Mouse (Mus musculus): ENCODE results near the gene Nrm. TPM values are rescaled to one million over a fixed set of nuclear protein-coding genes. Genes with fewer than 3 reads are reported as not detected.
"Not testable (repeated sequence)": the region's sequence is repeated elsewhere in the genome, so short reads cannot be mapped to it uniquely, and the experiment has no call there.

The Nrm gene
- polyA plus RNA-seq, 1 experiment from 2014 or later: 65.2 TPM

GRCm38 (mm10) chr17:35838122-35838544 is 23.0 kb upstream of the Nrm start, which contains the start of gene Tubb5:
Gene Tubb5, minus strand, starts transcription at chr17:35838306.
- Histone ChIP-seq H3K27ac (ENCODE audit: low read depth, low read length) (peak within 1 kb of the TSS; percentile 97), H3K9me3 (ENCODE audit: control insufficient read depth, low read length) (no peaks in the 10 kb centered on the region), H3K27me3 (ENCODE audit: control insufficient read depth, insufficient read depth, low read length) (no peaks in the 10 kb centered on the region), H3K9ac (ENCODE audit: low read depth, low read length) (peak within 1 kb of the TSS; percentile 87), H3K36me3 (ENCODE audit: control insufficient read depth, insufficient read depth, low read length) (peaks cover 39% of the 10 kb centered on the region), H3K4me3 (ENCODE audit: low read length) (peak within 1 kb of the TSS; percentile 91), H3K4me2 (replicated peaks; ENCODE audit: low read depth, low read length) (peak within 1 kb of the TSS; percentile 78), H3K4me1 (ENCODE audit: control insufficient read depth, insufficient read depth, low read length) (peaks cover 34% of the 10 kb centered on the region)
- under 1% methylated on average over 29 of the region's 29 CpGs for WGBS
- peak; percentile 75 for ATAC-seq (ENCODE audit: low FRiP score, low TSS enrichment)

- Histone ChIP-seq H3K4me3 (ENCODE audit: low read length) (peak overlapping the region; percentile 91), H3K27me3 (ENCODE audit: control insufficient read depth, insufficient read depth, low read length) (no peaks in the 10 kb centered on the region), H3K9ac (ENCODE audit: low read depth, low read length) (peak overlapping the region; percentile 61), H3K4me1 (ENCODE audit: control insufficient read depth, insufficient read depth, low read length) (peaks cover 35% of the 10 kb centered on the region), H3K4me2 (replicated peaks; ENCODE audit: low read depth, low read length) (peak overlapping the region; percentile 52), H3K27ac (ENCODE audit: low read depth, low read length) (peak overlapping the region; percentile 86), H3K36me3 (ENCODE audit: control insufficient read depth, insufficient read depth, low read length) (peaks cover 34% of the 10 kb centered on the region), H3K9me3 (ENCODE audit: control insufficient read depth, low read length) (no peaks in the 10 kb centered on the region)
- ATAC-seq (ENCODE audit: low FRiP score, low TSS enrichment): no peak
- WGBS: under 1% methylated on average over 5 of the region's 5 CpGs
These were observed 22.5 kb upstream of the Nrm start for GRCm38 (mm10) chr17:35838570-35838969.

GRCm38 (mm10) chr17:35839002-35839401 is 22.1 kb upstream of the Nrm start:
- H3K36me3 ChIP-seq (ENCODE audit: control insufficient read depth, insufficient read depth, low read length): peaks cover 30% of the 10 kb centered on the region
- WGBS: 39% methylated on average over 3 of the region's 3 CpGs
- peak overlapping the region; percentile 52 for H3K4me2 ChIP-seq (replicated peaks; ENCODE audit: low read depth, low read length)
- H3K9ac ChIP-seq (ENCODE audit: low read depth, low read length): peak overlapping the region; percentile 61; the same call in 1 of the 2 replicates
- peak overlapping the region; percentile 91 for H3K4me3 ChIP-seq (ENCODE audit: low read length)
- not testable (repeated sequence) for ATAC-seq (ENCODE audit: low FRiP score, low TSS enrichment); H3K9me3 ChIP-seq (ENCODE audit: control insufficient read depth, low read length); H3K27me3 ChIP-seq (ENCODE audit: control insufficient read depth, insufficient read depth, low read length)
- peak overlapping the region; percentile 86 for H3K27ac ChIP-seq (ENCODE audit: low read depth, low read length)
- peaks cover 34% of the 10 kb centered on the region for H3K4me1 ChIP-seq (ENCODE audit: control insufficient read depth, insufficient read depth, low read length)

- no peaks in the 10 kb centered on the region for H3K27me3 ChIP-seq (ENCODE audit: control insufficient read depth, insufficient read depth, low read length)
- H3K36me3 ChIP-seq (ENCODE audit: control insufficient read depth, insufficient read depth, low read length): peaks cover 24% of the 10 kb centered on the region
- no peak for ATAC-seq (ENCODE audit: low FRiP score, low TSS enrichment)
- H3K9me3 ChIP-seq (ENCODE audit: control insufficient read depth, low read length): no peaks in the 10 kb centered on the region
- H3K4me2 ChIP-seq (replicated peaks; ENCODE audit: low read depth, low read length): peak overlapping the region; percentile 37
- H3K27ac ChIP-seq (ENCODE audit: low read depth, low read length): peak overlapping the region; percentile 10; the same call in 1 of the 2 replicates
- H3K9ac ChIP-seq (ENCODE audit: low read depth, low read length): peak overlapping the region; percentile 40; the same call in 1 of the 2 replicates
- H3K4me1 ChIP-seq (ENCODE audit: control insufficient read depth, insufficient read depth, low read length): peaks cover 21% of the 10 kb centered on the region
- WGBS: 56% methylated on average over 14 of the region's 14 CpGs
- peak overlapping the region; percentile 58 for H3K4me3 ChIP-seq (ENCODE audit: low read length)
These were observed 20.6 kb upstream of the Nrm start for GRCm38 (mm10) chr17:35840561-35840960.

GRCm38 (mm10) chr17:35841076-35841950 is 19.8 kb upstream of the Nrm start, which contains the start of gene Mdc1:
Gene Mdc1, plus strand, starts transcription at chr17:35841515.
- peaks cover 24% of the 10 kb centered on the region for H3K36me3 ChIP-seq (ENCODE audit: control insufficient read depth, insufficient read depth, low read length)
- peak within 1 kb of the TSS; percentile 58 for H3K4me3 ChIP-seq (ENCODE audit: low read length)
- under 1% methylated on average over 59 of the region's 59 CpGs for WGBS
- peak; percentile 91 for ATAC-seq (ENCODE audit: low FRiP score, low TSS enrichment)
- peak within 1 kb of the TSS; percentile 65 for H3K27ac ChIP-seq (ENCODE audit: low read depth, low read length)
- H3K9ac ChIP-seq (ENCODE audit: low read depth, low read length): peak within 1 kb of the TSS; percentile 67
- peaks cover 16% of the 10 kb centered on the region; the same call in 1 of the 2 replicates for H3K4me1 ChIP-seq (ENCODE audit: control insufficient read depth, insufficient read depth, low read length)
- peak within 1 kb of the TSS; percentile 74 for H3K4me2 ChIP-seq (replicated peaks; ENCODE audit: low read depth, low read length)
- H3K9me3 ChIP-seq (ENCODE audit: control insufficient read depth, low read length): no peaks in the 10 kb centered on the region
- no peaks in the 10 kb centered on the region for H3K27me3 ChIP-seq (ENCODE audit: control insufficient read depth, insufficient read depth, low read length)

- peak overlapping the region; percentile 58 for H3K4me3 ChIP-seq (ENCODE audit: low read length)
- peaks cover 16% of the 10 kb centered on the region; the same call in 1 of the 2 replicates for H3K4me1 ChIP-seq (ENCODE audit: control insufficient read depth, insufficient read depth, low read length)
- H3K27ac ChIP-seq (ENCODE audit: low read depth, low read length): peak overlapping the region; percentile 65
- H3K9ac ChIP-seq (ENCODE audit: low read depth, low read length): peak overlapping the region; percentile 67
- peak overlapping the region; percentile 74 for H3K4me2 ChIP-seq (replicated peaks; ENCODE audit: low read depth, low read length)
- ATAC-seq (ENCODE audit: low FRiP score, low TSS enrichment): no peak
- WGBS: 16% methylated on average over 11 of the region's 11 CpGs
- H3K27me3 ChIP-seq (ENCODE audit: control insufficient read depth, insufficient read depth, low read length): no peaks in the 10 kb centered on the region
- H3K9me3 ChIP-seq (ENCODE audit: control insufficient read depth, low read length): no peaks in the 10 kb centered on the region
- H3K36me3 ChIP-seq (ENCODE audit: control insufficient read depth, insufficient read depth, low read length): peaks cover 24% of the 10 kb centered on the region
These were observed 19.1 kb upstream of the Nrm start for GRCm38 (mm10) chr17:35842006-35842405.

GRCm38 (mm10) chr17:35843514-35843913 is 17.6 kb upstream of the Nrm start:
- H3K4me2 ChIP-seq (replicated peaks; ENCODE audit: low read depth, low read length): no peak overlapping the region
- no peak overlapping the region for H3K27ac ChIP-seq (ENCODE audit: low read depth, low read length)
- H3K4me1 ChIP-seq (ENCODE audit: control insufficient read depth, insufficient read depth, low read length): peaks cover 16% of the 10 kb centered on the region; the same call in 1 of the 2 replicates
- no peak for ATAC-seq (ENCODE audit: low FRiP score, low TSS enrichment)
- H3K4me3 ChIP-seq (ENCODE audit: low read length): no peak overlapping the region
- H3K9me3 ChIP-seq (ENCODE audit: control insufficient read depth, low read length): no peaks in the 10 kb centered on the region
- no peak overlapping the region for H3K9ac ChIP-seq (ENCODE audit: low read depth, low read length)
- H3K36me3 ChIP-seq (ENCODE audit: control insufficient read depth, insufficient read depth, low read length): peaks cover 39% of the 10 kb centered on the region
- WGBS: 92% methylated on average over 3 of the region's 3 CpGs
- no peaks in the 10 kb centered on the region for H3K27me3 ChIP-seq (ENCODE audit: control insufficient read depth, insufficient read depth, low read length)

GRCm38 (mm10) chr17:35848112-35848511 is 13.0 kb upstream of the Nrm start:
- Histone ChIP-seq H3K36me3 (ENCODE audit: control insufficient read depth, insufficient read depth, low read length) (peaks cover 80% of the 10 kb centered on the region), H3K27ac (ENCODE audit: low read depth, low read length) (no peak overlapping the region), H3K9ac (ENCODE audit: low read depth, low read length) (no peak overlapping the region), H3K9me3 (ENCODE audit: control insufficient read depth, low read length) (no peaks in the 10 kb centered on the region), H3K27me3 (ENCODE audit: control insufficient read depth, insufficient read depth, low read length) (no peaks in the 10 kb centered on the region), H3K4me3 (ENCODE audit: low read length) (no peak overlapping the region), H3K4me2 (replicated peaks; ENCODE audit: low read depth, low read length) (no peak overlapping the region), H3K4me1 (ENCODE audit: control insufficient read depth, insufficient read depth, low read length) (0 out of 2 replicates have a peak, but pooled peaks cover 1% of the 10 kb centered on the region)
- 0 out of 2 replicates have a peak, but pooled peaks have one; percentile 53 for ATAC-seq (ENCODE audit: low FRiP score, low TSS enrichment)
- WGBS: 58% methylated on average over 1 of the region's 1 CpGs

- no peaks in the 10 kb centered on the region for H3K27me3 ChIP-seq (ENCODE audit: control insufficient read depth, insufficient read depth, low read length)
- H3K27ac ChIP-seq (ENCODE audit: low read depth, low read length): no peak overlapping the region
- no peaks in the 10 kb centered on the region for H3K4me1 ChIP-seq (ENCODE audit: control insufficient read depth, insufficient read depth, low read length)
- peaks cover 83% of the 10 kb centered on the region for H3K36me3 ChIP-seq (ENCODE audit: control insufficient read depth, insufficient read depth, low read length)
- H3K4me3 ChIP-seq (ENCODE audit: low read length): no peak overlapping the region
- no peaks in the 10 kb centered on the region for H3K9me3 ChIP-seq (ENCODE audit: control insufficient read depth, low read length)
- no peak overlapping the region for H3K9ac ChIP-seq (ENCODE audit: low read depth, low read length)
- no peak overlapping the region for H3K4me2 ChIP-seq (replicated peaks; ENCODE audit: low read depth, low read length)
- ATAC-seq (ENCODE audit: low FRiP score, low TSS enrichment): no peak
- 94% methylated on average over 3 of the region's 3 CpGs for WGBS
These were observed 10.1 kb upstream of the Nrm start for GRCm38 (mm10) chr17:35850974-35851373.
